Comparison of ENCODE assay signal across 11 mouse cellular contexts in the genomic region with DNA sequence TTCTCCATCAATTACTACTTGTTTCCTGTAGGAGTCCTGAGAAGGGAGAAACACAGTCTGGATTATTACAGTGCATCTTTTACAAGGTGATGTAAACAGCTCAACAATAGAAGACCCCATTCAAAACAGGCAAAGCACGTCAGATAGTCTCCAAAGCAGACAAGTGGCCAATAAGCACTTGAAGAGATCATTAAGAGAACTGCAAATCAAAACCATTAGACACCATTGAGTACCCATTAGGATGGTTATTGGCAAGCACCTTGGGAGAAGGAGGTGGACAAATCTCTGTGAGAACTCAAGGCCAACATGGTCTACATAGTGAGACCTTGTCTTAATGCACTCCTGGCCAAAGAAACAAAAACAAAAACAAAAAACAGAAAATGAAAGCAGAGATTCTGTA.
"Had no signal": no experiment of that assay in that cellular context is flagged by ENCODE, and none has a peak within 500 bp of the region (broad histone marks: within the 10 kb centered on the region; RNA-seq: fewer than 3 reads in every experiment).

No protein-coding gene starts in this region.

- DNase-seq: retina, postnatal 1 day; right cerebral cortex, adult 18-20 months; right cerebral cortex, postnatal 14 days; right cerebral cortex, postnatal 25 days; right cerebral cortex, postnatal 4 days; spleen, adult 18-20 months; thymus, adult 18-20 months; thymus, adult 2 months; thymus, postnatal 14 days; thymus, postnatal 25 days; thymus, postnatal 4 days had no signal
